In genomic region chr13:85437009-85437408, GRCm38 (mm10) we compare ENCODE assay signal across 12 mouse cellular contexts.
"Had no signal": no experiment of that assay in that cellular context is flagged by ENCODE, and none has a peak within 500 bp of the region (broad histone marks: within the 10 kb centered on the region; RNA-seq: fewer than 3 reads in every experiment).

No protein-coding gene starts in this region.

- H3K36me3 ChIP-seq: limb, embryonic 15.5 days; liver, embryonic 12.5 days; midbrain, embryonic 10.5 days; midbrain, embryonic 15.5 days; neural tube, embryonic 12.5 days had no signal

- H3K9ac ChIP-seq: limb, embryonic 15.5 days; liver, embryonic 12.5 days; lung, embryonic 14.5 days; midbrain, embryonic 15.5 days; neural tube, embryonic 12.5 days had no signal

- ATAC-seq: liver, embryonic 12.5 days; midbrain, embryonic 15.5 days had no signal

- H3K9me3 ChIP-seq: limb, embryonic 15.5 days; liver, embryonic 12.5 days; midbrain, embryonic 10.5 days; midbrain, embryonic 15.5 days; neural tube, embryonic 12.5 days had no signal

- H3K4me3 ChIP-seq: limb, embryonic 15.5 days; liver, embryonic 12.5 days; midbrain, embryonic 10.5 days; midbrain, embryonic 15.5 days; neural tube, embryonic 12.5 days had no signal

- H3K27me3 ChIP-seq: limb, embryonic 15.5 days; liver, embryonic 12.5 days; midbrain, embryonic 15.5 days; neural tube, embryonic 12.5 days had no signal

- H3K27ac ChIP-seq: limb, embryonic 15.5 days; liver, embryonic 12.5 days; midbrain, embryonic 10.5 days; midbrain, embryonic 15.5 days; neural tube, embryonic 12.5 days; stomach, postnatal 0 days had no signal

- H3K4me2 ChIP-seq: limb, embryonic 15.5 days; liver, embryonic 12.5 days; lung, embryonic 14.5 days; midbrain, embryonic 15.5 days; neural tube, embryonic 12.5 days had no signal

- H3K4me1 ChIP-seq: limb, embryonic 15.5 days; liver, embryonic 12.5 days; midbrain, embryonic 10.5 days; midbrain, embryonic 15.5 days; neural tube, embryonic 12.5 days had no signal

- DNase-seq: kidney, postnatal 25 days; lung, embryonic 14.5 days; lung, postnatal 10 days; lung, postnatal 4 days; thymus, adult 18-20 months; thymus, postnatal 14 days had no signal
